Mouse (Mus musculus): ENCODE results near the gene Clic4. TPM values are rescaled to one million over a fixed set of nuclear protein-coding genes. Genes with fewer than 3 reads are reported as not detected.
"Not testable (repeated sequence)": the region's sequence is repeated elsewhere in the genome, so short reads cannot be mapped to it uniquely, and the experiment has no call there.

Gene Clic4
- polyA plus RNA-seq, 1 experiment from 2014 or later = 210 TPM

DNA sequence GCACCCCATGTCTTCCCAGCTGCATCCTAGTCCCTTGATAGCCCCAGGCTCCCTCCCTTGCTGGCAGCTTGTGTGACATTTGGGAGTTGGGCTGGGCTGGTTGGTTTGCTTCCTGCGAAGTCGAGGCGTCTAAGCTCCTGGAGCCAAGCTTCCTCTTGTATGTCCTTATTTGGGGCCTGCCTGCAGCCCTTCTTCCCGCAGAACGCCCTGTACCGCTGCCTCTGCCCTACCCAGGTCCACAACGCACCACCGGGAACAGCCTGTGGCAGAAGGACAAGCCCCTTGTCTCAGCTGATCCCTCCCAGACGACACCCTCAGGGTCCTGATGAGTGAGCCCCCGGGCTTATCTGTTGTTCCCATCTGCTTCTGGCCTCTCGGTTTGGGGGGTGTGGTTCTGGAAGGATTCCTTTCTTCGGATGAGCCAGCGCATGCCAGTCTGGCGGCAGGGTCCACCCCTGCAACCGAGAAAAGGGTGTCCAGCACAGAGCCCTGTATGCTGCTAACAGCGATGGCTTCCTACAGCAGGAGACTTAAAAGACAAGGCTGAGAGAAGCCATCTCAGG lies 14.3 kb upstream of the Clic4 start:
- WGBS = 18% methylated on average over 16 of the region's 16 CpGs
- peak overlapping the region; percentile 0; the same call in 1 of the 2 replicates for H3K4me3 ChIP-seq
- peaks cover 23% of the 10 kb centered on the region for H3K4me1 ChIP-seq
- H3K27ac ChIP-seq = peak overlapping the region; percentile 66
- H3K27me3 ChIP-seq (ENCODE audit: poor library complexity, severe bottlenecking) = 0 out of 2 replicates have a peak, but pooled peaks cover 14% of the 10 kb centered on the region
- no peaks in the 10 kb centered on the region for H3K9me3 ChIP-seq
- no peaks in the 10 kb centered on the region for H3K36me3 ChIP-seq (replicated peaks)
- DNase-seq (ENCODE audit: extremely low spot score, low spot score) = no peak

DNA sequence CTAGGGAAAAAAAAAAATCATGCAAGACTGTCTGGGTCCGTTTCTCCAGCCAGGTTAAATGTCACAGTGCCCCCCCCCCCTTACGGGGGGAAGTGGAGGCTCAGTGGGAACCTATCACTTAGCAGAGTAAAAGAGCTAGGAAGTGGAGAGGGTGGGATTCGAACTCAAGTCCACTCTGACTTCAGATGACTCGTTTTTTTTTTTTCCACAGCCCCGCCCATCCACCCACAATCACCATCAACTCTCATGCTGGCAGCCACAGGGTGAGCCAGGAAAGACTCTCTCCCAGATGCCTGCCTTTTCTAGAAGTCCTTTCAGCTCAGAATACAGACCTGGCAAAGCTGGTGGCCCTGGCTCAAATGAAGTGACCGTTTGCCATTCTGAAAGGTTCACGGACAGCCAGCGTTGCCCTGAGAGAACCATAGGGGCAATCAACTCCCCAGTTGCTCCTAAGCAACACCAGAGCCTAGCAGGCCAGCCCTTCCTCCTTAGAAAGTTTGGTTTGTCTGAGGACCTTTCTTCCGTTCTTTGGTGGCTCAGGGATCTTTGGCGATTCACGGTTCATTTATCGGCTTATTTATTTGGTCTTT lies 13.5 kb upstream of the Clic4 start:
- H3K27ac ChIP-seq = peak overlapping the region; percentile 66
- peaks cover 19% of the 10 kb centered on the region for H3K4me1 ChIP-seq
- H3K36me3 ChIP-seq (replicated peaks) = no peaks in the 10 kb centered on the region
- DNase-seq (ENCODE audit: extremely low spot score, low spot score) = no peak
- H3K9me3 ChIP-seq = no peaks in the 10 kb centered on the region
- 72% methylated on average over 12 of the region's 12 CpGs for WGBS
- no peak overlapping the region for H3K4me3 ChIP-seq
- H3K27me3 ChIP-seq (ENCODE audit: poor library complexity, severe bottlenecking) = 0 out of 2 replicates have a peak, but pooled peaks cover 14% of the 10 kb centered on the region

DNA sequence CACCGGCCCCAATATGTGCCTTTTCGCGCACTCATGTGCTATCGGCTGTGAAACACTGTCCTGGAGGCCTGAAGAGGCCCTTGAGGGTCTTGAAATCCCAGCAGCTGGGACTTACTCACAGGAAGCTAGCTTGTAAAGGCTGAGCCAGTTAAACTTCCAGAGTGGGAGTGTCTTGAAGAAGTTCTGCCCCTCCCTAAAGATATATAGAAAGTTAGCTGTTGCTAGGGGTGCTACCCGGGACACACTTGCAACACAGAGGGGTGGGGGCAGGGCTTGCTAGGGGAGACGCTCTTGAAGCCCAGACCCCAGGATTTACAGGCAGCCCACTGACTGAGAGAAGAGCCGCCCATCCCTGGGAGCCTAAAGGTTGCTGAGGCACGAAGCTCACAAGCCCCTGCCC lies 12.8 kb upstream of the Clic4 start:
- no peaks in the 10 kb centered on the region for H3K9me3 ChIP-seq
- H3K36me3 ChIP-seq (replicated peaks) = no peaks in the 10 kb centered on the region
- H3K4me3 ChIP-seq = no peak overlapping the region
- no peak for DNase-seq (ENCODE audit: extremely low spot score, low spot score)
- H3K27me3 ChIP-seq (ENCODE audit: poor library complexity, severe bottlenecking) = 0 out of 2 replicates have a peak, but pooled peaks cover 14% of the 10 kb centered on the region
- WGBS = 55% methylated on average over 8 of the region's 8 CpGs
- H3K4me1 ChIP-seq = peaks cover 19% of the 10 kb centered on the region
- H3K27ac ChIP-seq = no peak overlapping the region

DNA sequence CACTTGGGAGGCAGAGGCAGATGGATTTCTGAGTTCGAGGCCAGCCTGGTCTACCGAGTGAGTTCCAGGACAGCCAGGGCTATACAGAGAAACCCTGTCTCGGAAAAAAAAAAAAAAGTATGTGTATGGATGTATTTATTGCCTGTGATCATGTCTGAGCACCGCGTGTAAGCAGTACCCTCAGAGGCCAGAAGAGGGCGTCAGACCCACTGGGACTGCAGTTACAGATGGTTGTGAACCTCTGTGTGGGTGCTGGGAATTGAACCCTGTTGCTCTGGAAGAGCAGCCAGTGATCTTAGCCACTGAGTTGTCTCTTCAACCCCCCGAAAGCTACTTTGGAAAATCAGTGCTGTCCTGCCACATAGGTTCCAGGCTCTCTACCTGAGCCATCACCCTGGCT lies 11.3 kb upstream of the Clic4 start:
- WGBS = 85% methylated on average over 7 of the region's 7 CpGs
- Histone ChIP-seq H3K9me3 (no peaks in the 10 kb centered on the region), H3K27me3 (ENCODE audit: poor library complexity, severe bottlenecking) (0 out of 2 replicates have a peak, but pooled peaks cover 14% of the 10 kb centered on the region), H3K36me3 (replicated peaks) (no peaks in the 10 kb centered on the region), H3K4me3 (no peak overlapping the region), H3K27ac (no peak overlapping the region), H3K4me1 (peaks cover 19% of the 10 kb centered on the region)
- DNase-seq (ENCODE audit: extremely low spot score, low spot score) = no peak

DNA sequence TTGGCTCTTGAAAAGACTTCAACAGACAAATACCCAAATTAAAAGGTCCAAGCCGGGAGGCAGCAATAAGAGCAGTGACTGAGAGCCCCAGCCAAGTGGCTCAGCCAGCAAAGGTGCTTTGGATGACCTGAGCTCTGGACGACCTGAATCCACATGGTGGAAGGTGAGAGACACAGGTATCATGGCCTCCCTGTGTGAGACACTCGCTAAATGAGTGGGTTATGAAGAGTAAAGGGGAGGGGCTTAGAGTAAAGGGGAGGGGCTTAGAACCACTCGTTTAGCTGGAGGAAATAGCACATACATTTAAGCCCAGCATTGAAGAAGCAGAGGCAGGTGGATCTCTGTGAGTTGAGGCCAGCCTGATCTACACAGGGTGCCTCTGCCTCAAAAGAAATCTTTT lies 10.8 kb upstream of the Clic4 start:
- WGBS = 77% methylated on average over 4 of the region's 4 CpGs
- Histone ChIP-seq H3K27ac (no peak overlapping the region), H3K9me3 (no peaks in the 10 kb centered on the region), H3K4me1 (peaks cover 19% of the 10 kb centered on the region), H3K27me3 (ENCODE audit: poor library complexity, severe bottlenecking) (0 out of 2 replicates have a peak, but pooled peaks cover 14% of the 10 kb centered on the region), H3K4me3 (no peak overlapping the region), H3K36me3 (replicated peaks) (no peaks in the 10 kb centered on the region)
- DNase-seq (ENCODE audit: extremely low spot score, low spot score) = no peak

DNA sequence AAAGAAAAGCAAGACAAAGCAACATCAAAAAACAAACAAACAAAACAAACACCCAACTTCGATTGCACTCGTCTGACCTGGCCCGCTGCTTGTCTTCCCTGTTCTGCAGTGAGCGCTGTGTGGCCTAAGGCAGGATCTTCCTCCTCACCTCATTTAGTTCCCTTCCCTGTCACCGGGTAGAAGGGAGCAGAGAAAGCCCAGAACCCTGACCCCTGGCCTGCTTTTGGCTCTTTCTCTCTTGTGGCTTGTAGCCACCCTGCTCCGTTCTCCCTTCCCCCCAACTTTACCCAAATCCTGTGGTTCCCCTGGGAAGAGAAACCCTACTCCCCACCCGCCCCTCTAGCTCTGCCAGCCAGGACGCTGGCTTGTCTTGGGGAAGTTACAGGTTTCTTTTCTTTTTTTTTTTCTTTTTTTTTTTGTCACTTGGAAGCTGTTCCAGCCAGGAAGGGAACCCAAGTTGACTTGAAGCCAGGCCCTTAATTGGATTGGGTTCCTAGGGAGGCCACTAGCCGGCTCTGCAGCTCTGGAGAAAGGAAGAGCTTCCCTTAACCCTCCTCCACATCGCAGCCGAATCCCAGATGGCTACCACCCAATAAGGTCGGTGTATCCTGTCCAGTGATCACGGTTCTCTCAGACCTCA lies 10.2 kb upstream of the Clic4 start:
- no peak for DNase-seq (ENCODE audit: extremely low spot score, low spot score)
- Histone ChIP-seq H3K27me3 (ENCODE audit: poor library complexity, severe bottlenecking) (peaks cover 14% of the 10 kb centered on the region; the same call in 1 of the 2 replicates), H3K27ac (no peak overlapping the region), H3K9me3 (no peaks in the 10 kb centered on the region), H3K36me3 (replicated peaks) (no peaks in the 10 kb centered on the region), H3K4me1 (peaks cover 19% of the 10 kb centered on the region), H3K4me3 (no peak overlapping the region)
- WGBS = 70% methylated on average over 13 of the region's 13 CpGs

DNA sequence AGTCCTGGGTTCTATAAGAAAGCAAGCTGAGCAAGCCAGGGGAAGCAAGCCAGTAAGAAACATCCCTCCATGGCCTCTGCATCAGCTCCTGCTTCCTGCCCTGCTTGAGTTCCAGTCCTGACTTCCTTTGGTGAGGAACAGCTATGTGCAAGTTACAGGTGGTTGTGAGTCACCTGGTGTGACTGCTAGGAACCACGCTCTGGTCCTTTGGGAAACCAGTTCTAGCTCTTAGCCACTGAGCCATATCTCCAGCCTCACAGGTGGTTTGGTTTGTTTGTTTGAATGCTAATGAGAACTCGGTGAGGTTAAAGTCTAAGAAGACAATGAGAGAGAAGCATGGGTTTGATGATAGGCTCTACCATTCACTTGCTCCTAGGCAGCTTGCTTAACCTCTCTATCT lies 7.4 kb upstream of the Clic4 start:
- 74% methylated on average over 2 of the region's 2 CpGs for WGBS
- DNase-seq (ENCODE audit: extremely low spot score, low spot score); H3K4me1 ChIP-seq: not testable (repeated sequence)

DNA sequence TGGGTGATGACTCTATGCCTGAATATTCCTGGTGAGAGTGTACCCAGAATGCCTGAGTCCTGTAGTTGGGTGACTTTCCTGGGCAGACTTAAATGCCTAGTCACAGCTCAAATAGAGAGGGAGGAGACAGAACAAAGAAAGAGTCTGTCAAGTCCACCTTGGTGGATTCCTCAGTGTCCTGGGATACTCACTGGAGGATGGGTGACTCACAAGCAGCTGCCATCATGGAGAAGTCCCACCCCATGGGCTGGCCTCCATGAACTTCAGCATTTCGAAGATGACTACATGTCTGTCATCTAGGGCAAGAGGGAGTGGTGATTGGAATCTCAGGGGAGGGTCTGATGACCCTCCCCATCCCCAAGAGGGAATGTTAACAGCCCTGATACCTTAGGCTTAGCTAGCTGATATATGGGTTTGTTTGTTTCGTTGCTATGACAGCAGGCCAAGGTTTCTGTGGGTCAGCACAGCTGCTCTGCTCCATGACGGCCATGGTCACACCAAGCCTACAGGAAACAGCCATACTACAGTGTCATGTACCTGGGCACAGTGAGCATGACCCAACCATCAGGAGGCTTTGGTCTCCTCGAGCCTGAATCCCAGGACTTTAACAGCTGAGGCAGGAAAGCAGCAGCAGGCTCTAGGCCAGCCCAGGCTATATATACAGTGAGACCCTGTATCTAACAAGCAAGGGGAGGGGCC lies 4.2 kb upstream of the Clic4 start:
- no peaks in the 10 kb centered on the region for H3K9me3 ChIP-seq
- peaks cover 28% of the 10 kb centered on the region for H3K27me3 ChIP-seq (ENCODE audit: poor library complexity, severe bottlenecking)
- no peak for DNase-seq (ENCODE audit: extremely low spot score, low spot score)
- WGBS = 78% methylated on average over 4 of the region's 4 CpGs
- H3K27ac ChIP-seq = no peak overlapping the region
- H3K4me3 ChIP-seq = no peak overlapping the region
- H3K36me3 ChIP-seq (replicated peaks) = no peaks in the 10 kb centered on the region
- peaks cover 12% of the 10 kb centered on the region for H3K4me1 ChIP-seq

More for the DNA sequence above, 7.4 kb upstream of the Clic4 start:
- not testable (repeated sequence) for H3K9me3 ChIP-seq; H3K4me3 ChIP-seq; H3K36me3 ChIP-seq (replicated peaks); H3K27ac ChIP-seq
- peaks cover 10% of the 10 kb centered on the region for H3K27me3 ChIP-seq (ENCODE audit: poor library complexity, severe bottlenecking)

DNA sequence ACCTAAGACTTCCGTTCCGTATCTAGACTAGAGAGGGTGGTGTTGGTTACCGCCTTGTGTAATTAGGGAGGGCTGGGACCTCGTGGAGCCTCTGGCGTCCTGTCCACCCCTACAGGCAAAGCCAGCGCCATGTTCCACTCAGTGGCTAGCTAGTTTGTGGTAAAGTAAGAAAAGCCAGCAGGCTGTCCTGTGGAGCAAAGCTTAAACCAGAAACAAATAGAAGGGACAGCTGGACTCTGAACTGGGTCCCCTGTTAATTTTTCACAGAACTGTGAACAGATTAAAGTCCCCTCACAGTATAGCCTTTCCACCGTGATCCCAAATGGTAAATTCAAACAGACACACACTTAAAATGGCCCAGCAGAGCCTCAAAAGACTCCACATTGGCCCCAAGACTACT lies 2.1 kb upstream of the Clic4 start:
- Histone ChIP-seq H3K36me3 (replicated peaks) (peaks cover 10% of the 10 kb centered on the region), H3K4me3 (no peak overlapping the region), H3K27ac (no peak overlapping the region), H3K4me1 (peaks cover 29% of the 10 kb centered on the region), H3K27me3 (ENCODE audit: poor library complexity, severe bottlenecking) (peaks cover 28% of the 10 kb centered on the region), H3K9me3 (no peaks in the 10 kb centered on the region)
- whole genome bisulfite sequencing = 73% methylated on average over 7 of the region's 7 CpGs
- DNase-seq (ENCODE audit: extremely low spot score, low spot score) = no peak

DNA sequence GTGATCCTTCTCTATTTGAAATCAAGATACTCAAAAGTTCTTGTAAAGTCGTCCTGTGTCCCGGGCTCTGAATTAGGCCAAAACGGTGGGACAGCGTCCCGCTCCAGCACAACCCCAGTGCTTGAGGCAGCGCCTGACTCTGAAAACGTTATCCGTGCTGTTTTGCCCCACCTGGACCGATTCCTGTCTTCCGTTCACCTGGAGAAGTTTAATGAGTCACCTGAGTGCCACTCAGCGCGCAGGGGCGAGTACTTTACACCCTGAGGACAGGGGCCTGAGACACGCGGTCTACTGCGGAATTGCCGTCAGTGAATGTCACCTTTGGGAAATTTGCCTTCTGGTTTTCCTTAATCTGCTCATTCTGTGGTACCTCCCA lies 681 bp upstream of the Clic4 start:
- H3K27ac ChIP-seq = peak overlapping the region; percentile 99
- peaks cover 28% of the 10 kb centered on the region for H3K27me3 ChIP-seq (ENCODE audit: poor library complexity, severe bottlenecking)
- DNase-seq (ENCODE audit: extremely low spot score, low spot score) = peak; percentile 31
- WGBS = 3% methylated on average over 17 of the region's 17 CpGs
- H3K9me3 ChIP-seq = no peaks in the 10 kb centered on the region
- H3K4me3 ChIP-seq = peak overlapping the region; percentile 96
- H3K4me1 ChIP-seq = peaks cover 42% of the 10 kb centered on the region
- peaks cover 24% of the 10 kb centered on the region for H3K36me3 ChIP-seq (replicated peaks)

DNA sequence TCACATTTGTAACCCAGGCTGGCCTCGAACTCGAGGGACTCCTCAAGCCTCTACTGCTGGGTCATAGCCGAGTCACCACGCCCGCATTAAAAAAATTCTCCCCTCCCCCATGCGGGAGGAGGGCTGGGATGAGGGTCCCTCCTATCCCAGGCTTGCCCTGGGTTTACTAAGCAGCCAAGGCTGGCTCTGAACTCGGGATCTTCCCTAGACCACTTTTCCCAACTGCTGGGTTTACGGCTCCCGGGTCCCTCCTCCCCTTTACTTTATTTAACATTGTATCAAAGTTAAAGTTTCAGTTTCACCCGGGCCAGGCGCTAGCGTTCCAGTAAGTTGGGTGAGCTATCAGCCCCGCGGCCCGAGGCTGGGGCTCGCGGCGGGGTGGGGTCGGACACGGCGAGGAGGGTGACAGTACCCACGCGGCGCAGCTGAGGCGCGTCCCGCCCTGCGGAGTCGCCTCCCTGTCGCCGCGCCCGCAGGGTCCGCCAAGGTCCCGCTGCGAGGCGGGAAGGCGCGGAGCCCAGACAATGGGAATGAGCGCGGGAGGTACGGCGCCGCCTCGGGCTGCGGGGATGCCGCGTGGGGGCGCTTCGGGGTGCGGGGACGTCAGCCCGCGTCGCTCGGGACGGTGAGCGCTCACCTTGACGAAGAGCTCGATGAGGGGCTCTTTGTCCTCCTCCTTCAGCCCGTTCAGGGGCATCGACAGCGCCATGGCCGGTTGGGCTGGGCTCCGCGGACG lies 565 bp downstream of the Clic4 start:
- peaks cover 30% of the 10 kb centered on the region for H3K36me3 ChIP-seq (replicated peaks)
- peak overlapping the region; percentile 96 for H3K4me3 ChIP-seq
- WGBS = under 1% methylated on average over 67 of the region's 67 CpGs
- H3K27me3 ChIP-seq (ENCODE audit: poor library complexity, severe bottlenecking) = peaks cover 28% of the 10 kb centered on the region
- H3K27ac ChIP-seq = peak overlapping the region; percentile 99
- no peaks in the 10 kb centered on the region for H3K9me3 ChIP-seq
- peaks cover 55% of the 10 kb centered on the region for H3K4me1 ChIP-seq
- peak; percentile 51 for DNase-seq (ENCODE audit: extremely low spot score, low spot score)

DNA sequence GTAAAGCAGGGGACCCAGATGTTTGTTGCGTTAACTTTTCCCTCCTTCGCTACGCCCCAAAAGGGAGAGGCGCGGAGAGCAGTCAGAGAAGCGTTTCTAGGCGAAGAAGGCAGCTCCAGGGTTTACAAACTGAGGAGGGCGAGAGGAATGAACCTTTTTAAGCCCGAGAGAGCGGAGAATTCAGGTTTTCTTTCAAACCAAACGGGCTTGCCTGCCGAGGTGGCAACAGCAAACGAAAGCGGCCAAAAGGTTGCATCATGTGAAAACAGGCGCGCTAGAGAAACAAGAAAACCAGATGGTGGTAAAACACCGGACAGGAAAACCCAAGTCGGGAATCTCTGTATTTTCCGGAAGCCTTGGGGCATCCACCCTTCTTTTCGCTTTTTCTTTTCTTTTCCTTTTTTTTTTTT lies 1.2 kb downstream of the Clic4 start:
- WGBS = 3% methylated on average over 20 of the region's 20 CpGs
- peak overlapping the region; percentile 99 for H3K27ac ChIP-seq

More for the DNA sequence above, 1.2 kb downstream of the Clic4 start:
- Histone ChIP-seq H3K4me3 (peak overlapping the region; percentile 96), H3K4me1 (peaks cover 57% of the 10 kb centered on the region), H3K36me3 (replicated peaks) (peaks cover 33% of the 10 kb centered on the region), H3K9me3 (no peaks in the 10 kb centered on the region), H3K27me3 (ENCODE audit: poor library complexity, severe bottlenecking) (peaks cover 28% of the 10 kb centered on the region)
- peak; percentile 34 for DNase-seq (ENCODE audit: extremely low spot score, low spot score)

Measured in forebrain, embryonic 10.5 days (tissue).